Mouse (Mus musculus): Measurements from ENCODE around the gene Mmgt2. TPM values are rescaled to one million over a fixed set of nuclear protein-coding genes. Genes with fewer than 3 reads are reported as not detected.

Gene Mmgt2
- polyA plus RNA-seq, 1 experiment from 2014 or later, result 43.5 TPM

GRCm38 (mm10) chr11:62643011-62643631 is 5.3 kb upstream of the Mmgt2 start:
- Histone ChIP-seq H3K9ac (ENCODE audit: low read depth, low read length) (no peak overlapping the region), H3K4me1 (replicated peaks; ENCODE audit: control insufficient read depth, insufficient read depth, low read length) (0 out of 2 replicates have a peak, but pooled peaks cover 4% of the 10 kb centered on the region), H3K4me3 (ENCODE audit: low read depth, low read length) (no peak overlapping the region), H3K9me3 (ENCODE audit: control insufficient read depth, low read length) (no peaks in the 10 kb centered on the region), H3K4me2 (replicated peaks; ENCODE audit: low read depth, low read length) (no peak overlapping the region), H3K27ac (ENCODE audit: low read depth, low read length) (no peak overlapping the region), H3K27me3 (ENCODE audit: control insufficient read depth, insufficient read depth, low read length) (no peaks in the 10 kb centered on the region), H3K36me3 (ENCODE audit: control insufficient read depth, insufficient read depth, low read length) (no peaks in the 10 kb centered on the region)
- DNase-seq (ENCODE audit: low spot score) (no peak), ATAC-seq (ENCODE audit: low FRiP score) (no peak)
- 76% methylated on average over 8 of the region's 8 CpGs for WGBS

- ATAC-seq (ENCODE audit: low FRiP score) (no peak), DNase-seq (ENCODE audit: low spot score) (no peak)
- no peak overlapping the region for H3K27ac ChIP-seq (ENCODE audit: low read depth, low read length)
- H3K9ac ChIP-seq (ENCODE audit: low read depth, low read length), result no peak overlapping the region
- WGBS, result 92% methylated on average over 10 of the region's 10 CpGs
- no peak overlapping the region for H3K4me3 ChIP-seq (ENCODE audit: low read depth, low read length)
- no peak overlapping the region for H3K4me2 ChIP-seq (replicated peaks; ENCODE audit: low read depth, low read length)
- no peaks in the 10 kb centered on the region for H3K9me3 ChIP-seq (ENCODE audit: control insufficient read depth, low read length)
- no peaks in the 10 kb centered on the region for H3K36me3 ChIP-seq (ENCODE audit: control insufficient read depth, insufficient read depth, low read length)
- 0 out of 2 replicates have a peak, but pooled peaks cover 4% of the 10 kb centered on the region for H3K4me1 ChIP-seq (replicated peaks; ENCODE audit: control insufficient read depth, insufficient read depth, low read length)
- no peaks in the 10 kb centered on the region for H3K27me3 ChIP-seq (ENCODE audit: control insufficient read depth, insufficient read depth, low read length)
Measured at GRCm38 (mm10) chr11:62643681-62644363, 4.6 kb upstream of the Mmgt2 start.

GRCm38 (mm10) chr11:62644602-62645336 is 3.7 kb upstream of the Mmgt2 start:
- WGBS, result 93% methylated on average over 5 of the region's 5 CpGs
- ATAC-seq (ENCODE audit: low FRiP score) (no peak), DNase-seq (ENCODE audit: low spot score) (no peak)
- Histone ChIP-seq H3K4me2 (replicated peaks; ENCODE audit: low read depth, low read length) (no peak overlapping the region), H3K9me3 (ENCODE audit: control insufficient read depth, low read length) (no peaks in the 10 kb centered on the region), H3K36me3 (ENCODE audit: control insufficient read depth, insufficient read depth, low read length) (no peaks in the 10 kb centered on the region), H3K27me3 (ENCODE audit: control insufficient read depth, insufficient read depth, low read length) (no peaks in the 10 kb centered on the region), H3K27ac (ENCODE audit: low read depth, low read length) (no peak overlapping the region), H3K4me1 (replicated peaks; ENCODE audit: control insufficient read depth, insufficient read depth, low read length) (0 out of 2 replicates have a peak, but pooled peaks cover 7% of the 10 kb centered on the region), H3K9ac (ENCODE audit: low read depth, low read length) (no peak overlapping the region), H3K4me3 (ENCODE audit: low read depth, low read length) (no peak overlapping the region)

- no peak overlapping the region for H3K4me3 ChIP-seq (ENCODE audit: low read depth, low read length)
- WGBS, result 87% methylated on average over 4 of the region's 4 CpGs
- H3K4me1 ChIP-seq (replicated peaks; ENCODE audit: control insufficient read depth, insufficient read depth, low read length), result 0 out of 2 replicates have a peak, but pooled peaks cover 7% of the 10 kb centered on the region
- H3K9ac ChIP-seq (ENCODE audit: low read depth, low read length), result no peak overlapping the region
- H3K27me3 ChIP-seq (ENCODE audit: control insufficient read depth, insufficient read depth, low read length), result no peaks in the 10 kb centered on the region
- H3K9me3 ChIP-seq (ENCODE audit: control insufficient read depth, low read length), result no peaks in the 10 kb centered on the region
- no peak overlapping the region for H3K4me2 ChIP-seq (replicated peaks; ENCODE audit: low read depth, low read length)
- ATAC-seq (ENCODE audit: low FRiP score) (no peak), DNase-seq (ENCODE audit: low spot score) (no peak)
- H3K27ac ChIP-seq (ENCODE audit: low read depth, low read length), result no peak overlapping the region
- H3K36me3 ChIP-seq (ENCODE audit: control insufficient read depth, insufficient read depth, low read length), result no peaks in the 10 kb centered on the region
Measured at GRCm38 (mm10) chr11:62645337-62645675, 3.2 kb upstream of the Mmgt2 start.

GRCm38 (mm10) chr11:62645732-62646494 is 2.6 kb upstream of the Mmgt2 start:
- no peaks in the 10 kb centered on the region for H3K9me3 ChIP-seq (ENCODE audit: control insufficient read depth, low read length)
- H3K4me1 ChIP-seq (replicated peaks; ENCODE audit: control insufficient read depth, insufficient read depth, low read length), result 0 out of 2 replicates have a peak, but pooled peaks cover 7% of the 10 kb centered on the region
- H3K36me3 ChIP-seq (ENCODE audit: control insufficient read depth, insufficient read depth, low read length), result no peaks in the 10 kb centered on the region
- peak overlapping the region; percentile 21 for H3K4me2 ChIP-seq (replicated peaks; ENCODE audit: low read depth, low read length)
- no peak for ATAC-seq (ENCODE audit: low FRiP score)
- no peak overlapping the region for H3K9ac ChIP-seq (ENCODE audit: low read depth, low read length)
- 55% methylated on average over 8 of the region's 8 CpGs for WGBS
- H3K27me3 ChIP-seq (ENCODE audit: control insufficient read depth, insufficient read depth, low read length), result no peaks in the 10 kb centered on the region
- H3K27ac ChIP-seq (ENCODE audit: low read depth, low read length), result no peak overlapping the region
- DNase-seq (ENCODE audit: low spot score), result no peak
- no peak overlapping the region for H3K4me3 ChIP-seq (ENCODE audit: low read depth, low read length)

GRCm38 (mm10) chr11:62646495-62646843 is 2.0 kb upstream of the Mmgt2 start:
- Histone ChIP-seq H3K4me1 (replicated peaks; ENCODE audit: control insufficient read depth, insufficient read depth, low read length) (0 out of 2 replicates have a peak, but pooled peaks cover 7% of the 10 kb centered on the region), H3K27ac (ENCODE audit: low read depth, low read length) (no peak overlapping the region)
- no peak for DNase-seq (ENCODE audit: low spot score)

GRCm38 (mm10) chr11:62646958-62647515 is 1.4 kb upstream of the Mmgt2 start:
- H3K27me3 ChIP-seq (ENCODE audit: control insufficient read depth, insufficient read depth, low read length), result no peaks in the 10 kb centered on the region
- H3K4me2 ChIP-seq (replicated peaks; ENCODE audit: low read depth, low read length), result peak overlapping the region; percentile 98
- H3K4me1 ChIP-seq (replicated peaks; ENCODE audit: control insufficient read depth, insufficient read depth, low read length), result 0 out of 2 replicates have a peak, but pooled peaks cover 7% of the 10 kb centered on the region
- no peaks in the 10 kb centered on the region for H3K36me3 ChIP-seq (ENCODE audit: control insufficient read depth, insufficient read depth, low read length)
- no peak overlapping the region for H3K27ac ChIP-seq (ENCODE audit: low read depth, low read length)
- no peak overlapping the region for H3K9ac ChIP-seq (ENCODE audit: low read depth, low read length)
- DNase-seq (ENCODE audit: low spot score), result no peak
- peak overlapping the region; percentile 78 for H3K4me3 ChIP-seq (ENCODE audit: low read depth, low read length)
- 45% methylated on average over 7 of the region's 7 CpGs for WGBS
- ATAC-seq (ENCODE audit: low FRiP score), result no peak
- H3K9me3 ChIP-seq (ENCODE audit: control insufficient read depth, low read length), result no peaks in the 10 kb centered on the region

More at GRCm38 (mm10) chr11:62646495-62646843, 2.0 kb upstream of the Mmgt2 start:
- no peaks in the 10 kb centered on the region for H3K9me3 ChIP-seq (ENCODE audit: control insufficient read depth, low read length)
- ATAC-seq (ENCODE audit: low FRiP score), result no peak
- H3K4me3 ChIP-seq (ENCODE audit: low read depth, low read length), result no peak overlapping the region
- no peak overlapping the region for H3K9ac ChIP-seq (ENCODE audit: low read depth, low read length)
- 71% methylated on average over 4 of the region's 4 CpGs for WGBS
- peak overlapping the region; percentile 98 for H3K4me2 ChIP-seq (replicated peaks; ENCODE audit: low read depth, low read length)
- no peaks in the 10 kb centered on the region for H3K27me3 ChIP-seq (ENCODE audit: control insufficient read depth, insufficient read depth, low read length)
- no peaks in the 10 kb centered on the region for H3K36me3 ChIP-seq (ENCODE audit: control insufficient read depth, insufficient read depth, low read length)
